Mouse (Mus musculus) heart, adult 2 months (tissue): ENCODE results near the gene Tcf20. TPM values are rescaled to one million over a fixed set of nuclear protein-coding genes. Genes with fewer than 3 reads are reported as not detected.

Experiments
- DNase-seq, 2 experiments: peaks; one replicate each; pipeline ENCODE4 v3.0.0; 2021
- H3K27ac ChIP-seq: fragments of 200-600 bp; 2 replicates; pipeline ENCODE4 v1.8.1; 2022
- H3K27me3 ChIP-seq: fragments of 200-500 bp; 2 replicates; pipeline ENCODE4 v1.6.1; 2012; ENCODE audit warnings: mild to moderate bottlenecking, low read length, inconsistent platforms, mixed read lengths; ENCODE audit not compliant: control insufficient read depth, insufficient read depth
- H3K36me3 ChIP-seq: fragments of 200-500 bp; 2 replicates; pipeline ENCODE4 v1.6.1; 2012; ENCODE audit warnings: low read length, inconsistent platforms; ENCODE audit not compliant: control insufficient read depth, insufficient read depth
- H3K4me1 ChIP-seq: fragments of 200-500 bp; 2 replicates; pipeline ENCODE4 v1.6.1; 2011; ENCODE audit warnings: low read length; ENCODE audit not compliant: control insufficient read depth, insufficient read depth
- H3K4me3 ChIP-seq: fragments of 200-600 bp; 2 replicates; pipeline ENCODE4 v1.8.1; 2022
- H3K79me2 ChIP-seq: fragments of 200-500 bp; replicated peaks from 2 replicates; pipeline ENCODE4 v1.6.1; 2012; ENCODE audit warnings: mild to moderate bottlenecking, inconsistent platforms, low read length, moderate library complexity, mixed read lengths; ENCODE audit not compliant: control insufficient read depth, insufficient read depth
- H3K9ac ChIP-seq: fragments of 200-500 bp; 2 replicates; pipeline ENCODE4 v1.6.1; 2012; ENCODE audit warnings: low read depth, mild to moderate bottlenecking, control low read depth, inconsistent platforms, low read length, mixed read lengths
- CTCF ChIP-seq: fragments of 200-600 bp; IDR thresholded peaks from 2 replicates; pipeline ENCODE4 v1.8.1; 2022; ENCODE audit warnings: antibody characterized with exemption, mild to moderate bottlenecking, moderate library complexity
- EP300 ChIP-seq: fragments of 200-500 bp; IDR thresholded peaks from 2 replicates; pipeline ENCODE4 v1.6.1; 2011; ENCODE audit warnings: low read depth, low read length, control low read depth; ENCODE audit not compliant: insufficient read depth
- POLR2A ChIP-seq: fragments of 200-500 bp; IDR thresholded peaks from 2 replicates; pipeline ENCODE4 v1.6.1; 2011; ENCODE audit warnings: mild to moderate bottlenecking, low read depth, low read length, control low read depth; ENCODE audit not compliant: insufficient read depth
- WGBS: fragments of 180-500 bp; shearing (Covaris S2); methylation state at CpG from one replicate; pipeline ENCODE4 v1.1.7; 2018; 5-methylcytosine and 5-hydroxymethylcytosine counted together
- intact Hi-C: fragments of 180-260 bp; cut with DNase I; formaldehyde crosslinking; loops from one replicate; pipeline ENCODE4 v1.15.1; 2025
- polyA plus RNA-seq: library from polyadenylated mRNA; depleted of rRNA; stranded (reverse); fragments of >200 nt; gene quantifications from 2 replicates; pipeline ENCODE4 v1.2.3, GENCODE M21; 2012
- total RNA-seq, 2 experiments: library from RNA; stranded (reverse); gene quantifications; 2 replicates each; pipeline ENCODE4 v1.2.3; 2021

Tcf20 gene
- total and polyA plus RNA-seq, 3 experiments, result 6.6 to 60.8 (median 60.1) TPM

- H3K27me3 ChIP-seq, result no peaks in the 10 kb centered on the region
- intact Hi-C loops, result no loop called here
- H3K79me2 ChIP-seq, result no peaks in the 10 kb centered on the region
- H3K27ac ChIP-seq, result no peak overlapping the region
- no peaks in the 10 kb centered on the region for H3K36me3 ChIP-seq
- H3K9ac ChIP-seq, result no peak overlapping the region
- no peak for TF ChIP-seq CTCF
- peaks cover 2% of the 10 kb centered on the region; the same call in 1 of the 2 replicates for H3K4me1 ChIP-seq
- WGBS, result 47% methylated on average over 5 of the region's 5 CpGs
- H3K4me3 ChIP-seq, result no peak overlapping the region
- DNase-seq, result no peak
These were observed 50.2 kb downstream of the Tcf20 start for GRCm38 (mm10) chr15:82937428-82937992.

GRCm38 (mm10) chr15:82934971-82935370, 52.7 kb downstream of the Tcf20 start:
- no peaks in the 10 kb centered on the region for H3K27me3 ChIP-seq
- 93% methylated on average over 10 of the region's 10 CpGs for WGBS
- no peak overlapping the region for H3K9ac ChIP-seq
- no peak for DNase-seq
- intact Hi-C loops, result no loop called here
- no peaks in the 10 kb centered on the region for H3K36me3 ChIP-seq
- H3K4me3 ChIP-seq, result no peak overlapping the region
- no peaks in the 10 kb centered on the region for H3K79me2 ChIP-seq
- no peak for TF ChIP-seq POLR2A
- no peak for TF ChIP-seq CTCF
- no peak for TF ChIP-seq EP300
- peaks cover 2% of the 10 kb centered on the region; the same call in 1 of the 2 replicates for H3K4me1 ChIP-seq
- H3K27ac ChIP-seq, result no peak overlapping the region

GRCm38 (mm10) chr15:82932936-82933650, 54.6 kb downstream of the Tcf20 start:
- intact Hi-C loops, result no loop called here
- peaks cover 2% of the 10 kb centered on the region; the same call in 1 of the 2 replicates for H3K4me1 ChIP-seq
- DNase-seq, result no peak
- no peaks in the 10 kb centered on the region for H3K79me2 ChIP-seq
- no peak overlapping the region for H3K9ac ChIP-seq
- no peak overlapping the region for H3K27ac ChIP-seq
- 45% methylated on average over 4 of the region's 4 CpGs for WGBS
- H3K4me3 ChIP-seq, result no peak overlapping the region
- no peaks in the 10 kb centered on the region for H3K36me3 ChIP-seq
- H3K27me3 ChIP-seq, result no peaks in the 10 kb centered on the region
- no peak for TF ChIP-seq CTCF
- no peak for TF ChIP-seq EP300
- TF ChIP-seq POLR2A, result no peak

- H3K27ac ChIP-seq, result no peak overlapping the region
- no peak overlapping the region for H3K9ac ChIP-seq
- intact Hi-C loops, result no loop called here
- H3K4me3 ChIP-seq, result no peak overlapping the region
- H3K36me3 ChIP-seq, result no peaks in the 10 kb centered on the region
- DNase-seq, result no peak
- no peaks in the 10 kb centered on the region for H3K79me2 ChIP-seq
- H3K27me3 ChIP-seq, result no peaks in the 10 kb centered on the region
- H3K4me1 ChIP-seq, result no peaks in the 10 kb centered on the region
- no peak for TF ChIP-seq POLR2A
- no peak for TF ChIP-seq EP300
- no peak for TF ChIP-seq CTCF
- 88% methylated on average over 5 of the region's 5 CpGs for WGBS
These were observed 56.2 kb downstream of the Tcf20 start for GRCm38 (mm10) chr15:82931436-82931835.

- 55% methylated on average over 9 of the region's 9 CpGs for WGBS
- Histone ChIP-seq H3K79me2 (no peaks in the 10 kb centered on the region), H3K4me3 (no peak overlapping the region), H3K9ac (no peak overlapping the region), H3K36me3 (no peaks in the 10 kb centered on the region), H3K27me3 (peaks cover 2% of the 10 kb centered on the region; the same call in 1 of the 2 replicates), H3K4me1 (no peaks in the 10 kb centered on the region), H3K27ac (no peak overlapping the region)
- no peak for DNase-seq
- intact Hi-C loops, result no loop called here
- TF ChIP-seq POLR2A (no peak), CTCF (no peak), EP300 (no peak)
These were observed 58.1 kb downstream of the Tcf20 start for GRCm38 (mm10) chr15:82929595-82929994.

- peaks cover 2% of the 10 kb centered on the region; the same call in 1 of the 2 replicates for H3K27me3 ChIP-seq
These were observed 58.8 kb downstream of the Tcf20 start for GRCm38 (mm10) chr15:82928844-82929243.

More at GRCm38 (mm10) chr15:82928844-82929243, 58.8 kb downstream of the Tcf20 start:
- 45% methylated on average over 8 of the region's 8 CpGs for WGBS
- DNase-seq, result no peak
- TF ChIP-seq CTCF, result no peak
- no peak for TF ChIP-seq EP300
- no peak for TF ChIP-seq POLR2A
- no peak overlapping the region for H3K4me3 ChIP-seq
- H3K9ac ChIP-seq, result no peak overlapping the region
- no peaks in the 10 kb centered on the region for H3K4me1 ChIP-seq
- no peak overlapping the region for H3K27ac ChIP-seq
- intact Hi-C loops, result no loop called here
- no peaks in the 10 kb centered on the region for H3K79me2 ChIP-seq
- no peaks in the 10 kb centered on the region for H3K36me3 ChIP-seq
